Mouse (Mus musculus) CH12.LX (cell line): ENCODE data around the gene Eml2.

Experiments
- BHLHE40 ChIP-seq: IDR thresholded peaks from 2 replicates; pipeline ENCODE4 v1.6.1; 2011; ENCODE audit warnings: mild to moderate bottlenecking, low read depth, low read length, improper control_type of control experiment
- CTCF ChIP-seq, 2 experiments: IDR thresholded peaks in 1 of 2; conservative IDR thresholded peaks in 1 of 2; 2 replicates each; pipeline ENCODE4 v1.5.1; 2011 to 2012; ENCODE audit warnings: low read depth in 2 of 2, low read length in 2 of 2, improper control_type of control experiment in 1 of 2, inconsistent platforms in 1 of 2, mild to moderate bottlenecking in 1 of 2, moderate library complexity in 1 of 2
- MEF2A ChIP-seq: IDR thresholded peaks from 2 replicates; pipeline ENCODE4 v1.6.1; 2014; ENCODE audit warnings: low read depth, mild to moderate bottlenecking, inconsistent platforms, low read length, improper control_type of control experiment, borderline replicate concordance
- POLR2A ChIP-seq: IDR thresholded peaks from 2 replicates; pipeline ENCODE4 v1.6.1; 2011; ENCODE audit warnings: low read depth, mild to moderate bottlenecking, improper control_type of control experiment, low read length
- POLR2AphosphoS2 ChIP-seq: IDR thresholded peaks from 2 replicates; pipeline ENCODE4 v1.6.1; 2011; ENCODE audit warnings: low read depth, low read length, improper control_type of control experiment
- RAD21 ChIP-seq: IDR thresholded peaks from 2 replicates; pipeline ENCODE4 v1.6.1; 2011; ENCODE audit warnings: low read depth, mild to moderate bottlenecking, low read length, improper control_type of control experiment, moderate library complexity
- SIN3A ChIP-seq: IDR thresholded peaks from 2 replicates; pipeline ENCODE4 v1.6.1; 2012; ENCODE audit warnings: low read length, improper control_type of control experiment, inconsistent platforms
- TBP ChIP-seq: conservative IDR thresholded peaks from 2 replicates; pipeline ENCODE4 v1.6.1; 2011; ENCODE audit warnings: low read depth, low read length, improper control_type of control experiment
- ZC3H11A ChIP-seq: IDR thresholded peaks from 2 replicates; pipeline ENCODE4 v1.6.1; 2012; ENCODE audit warnings: low read depth, mild to moderate bottlenecking, inconsistent platforms, low read length, improper control_type of control experiment
- ZNF384 ChIP-seq: IDR thresholded peaks from 2 replicates; pipeline ENCODE4 v1.6.1; 2012; ENCODE audit warnings: low read depth, low read length, improper control_type of control experiment, inconsistent platforms

- TF ChIP-seq ZNF384 (no peak), POLR2AphosphoS2 (no peak), TBP (no peak), POLR2A (no peak), CTCF (conservative IDR thresholded peaks at IDR 0.05 in 1 of 2, IDR thresholded peaks at IDR 0.05 in 1 of 2; ENCODE audit: low read depth in 2 of 2, low read length in 2 of 2) (no peak), BHLHE40 (no peak), RAD21 (no peak), MEF2A (no peak), SIN3A (no peak), ZC3H11A (no peak)
Measured at GRCm38 (mm10) chr7:19136168-19136567, 40.1 kb upstream of the Eml2 start.
